Mouse (Mus musculus): ENCODE results near the gene Rtn4rl1.

The Rtn4rl1 gene

GRCm38 (mm10) chr11:75297631-75298030 is 104.0 kb downstream of the Rtn4rl1 start:
- no peak for DNase-seq (ENCODE audit: extremely low spot score)

- no peak for DNase-seq (ENCODE audit: extremely low spot score)
Measured at GRCm38 (mm10) chr11:75298491-75298890, 104.9 kb downstream of the Rtn4rl1 start.

GRCm38 (mm10) chr11:75299786-75300185 is 106.2 kb downstream of the Rtn4rl1 start:
- DNase-seq (ENCODE audit: extremely low spot score) = no peak

- no peak for DNase-seq (ENCODE audit: extremely low spot score)
Measured at GRCm38 (mm10) chr11:75300954-75301353, 107.4 kb downstream of the Rtn4rl1 start.

- DNase-seq (ENCODE audit: extremely low spot score) = no peak
Measured at GRCm38 (mm10) chr11:75304797-75305196, 111.2 kb downstream of the Rtn4rl1 start.

GRCm38 (mm10) chr11:75308650-75309049 is 115.1 kb downstream of the Rtn4rl1 start:
- DNase-seq (ENCODE audit: extremely low spot score) = no peak

GRCm38 (mm10) chr11:75310813-75311212 is 117.2 kb downstream of the Rtn4rl1 start:
- DNase-seq (ENCODE audit: extremely low spot score) = no peak

GRCm38 (mm10) chr11:75311751-75312150 is 118.2 kb downstream of the Rtn4rl1 start:
- DNase-seq (ENCODE audit: extremely low spot score) = no peak

GRCm38 (mm10) chr11:75313834-75314233 is 120.3 kb downstream of the Rtn4rl1 start:
- no peak for DNase-seq (ENCODE audit: extremely low spot score)
